Comparison of ENCODE assay signal across 8 mouse cellular contexts in genomic region chr4:154549497-154549896, GRCm38 (mm10).
A peak's percentile ranks its signal among the peaks of the same experiment; 100 is the strongest.
DNase-seq lines count a peak whose midpoint lies in the region; ATAC-seq and TF ChIP-seq lines count a peak whose summit lies in the region.

No protein-coding gene starts in this region.

- H3K27ac ChIP-seq in heart, postnatal 0 days (ENCODE audit: low read depth), result no peak overlapping the region
- H3K27ac ChIP-seq in embryonic facial prominence, embryonic 11.5 days (replicated peaks; ENCODE audit: low read depth, low read length), result no peak overlapping the region
- peak overlapping the region; percentile 77 for H3K27ac ChIP-seq in forebrain, postnatal 0 days (ENCODE audit: low read depth, low read length)
- peak overlapping the region; percentile 84 for H3K27ac ChIP-seq in midbrain, embryonic 10.5 days (replicated peaks)

- H3K4me2 ChIP-seq in heart, postnatal 0 days (ENCODE audit: low read depth, low read length), result peak overlapping the region; percentile 50
- no peak overlapping the region for H3K4me2 ChIP-seq in embryonic facial prominence, embryonic 11.5 days (ENCODE audit: low read depth, low read length)
- H3K4me2 ChIP-seq in forebrain, postnatal 0 days (ENCODE audit: low read depth), result peak overlapping the region; percentile 38

- no peak for DNase-seq in heart, postnatal 0 days (ENCODE audit: low spot score)
- no peak for DNase-seq in heart, postnatal 4 days
- no peak for DNase-seq in embryonic facial prominence, embryonic 11.5 days (ENCODE audit: low spot score)
- DNase-seq in forebrain, postnatal 0 days, result no peak
- DNase-seq in midbrain, embryonic 10.5 days (ENCODE audit: low spot score), result peak; percentile 39
- DNase-seq in urinary bladder, postnatal 25 days (ENCODE audit: low spot score), result no peak
- DNase-seq in urinary bladder, postnatal 10 days (ENCODE audit: low spot score), result no peak
- DNase-seq in layer of hippocampus, adult 9-11 months, result no peak

- 0 out of 2 replicates have a peak overlapping the region, but pooled peaks have one; percentile 34 for H3K9ac ChIP-seq in heart, postnatal 0 days (replicated peaks; ENCODE audit: low read depth, low read length)
- peak overlapping the region; percentile 26 for H3K9ac ChIP-seq in embryonic facial prominence, embryonic 11.5 days (replicated peaks; ENCODE audit: low read length)
- H3K9ac ChIP-seq in forebrain, postnatal 0 days, result peak overlapping the region; percentile 25; the same call in 1 of the 2 replicates

- H3K4me3 ChIP-seq in heart, postnatal 0 days (ENCODE audit: low read depth, low read length), result no peak overlapping the region; the same call in 1 of the 2 replicates
- H3K4me3 ChIP-seq in embryonic facial prominence, embryonic 11.5 days (ENCODE audit: low read depth, low read length), result no peak overlapping the region
- H3K4me3 ChIP-seq in forebrain, postnatal 0 days (ENCODE audit: low read depth, low read length), result no peak overlapping the region
- peak overlapping the region; percentile 41 for H3K4me3 ChIP-seq in midbrain, embryonic 10.5 days

- 79% methylated on average over 11 of the region's 11 CpGs for WGBS in heart, postnatal 0 days
- WGBS in embryonic facial prominence, embryonic 11.5 days, result 49% methylated on average over 11 of the region's 11 CpGs
- 20% methylated on average over 11 of the region's 11 CpGs for WGBS in forebrain, postnatal 0 days
- WGBS in midbrain, embryonic 10.5 days, result 28% methylated on average over 11 of the region's 11 CpGs

- no peaks in the 10 kb centered on the region for H3K36me3 ChIP-seq in heart, postnatal 0 days (replicated peaks; ENCODE audit: control insufficient read depth, insufficient read depth, low read length)
- no peaks in the 10 kb centered on the region for H3K36me3 ChIP-seq in embryonic facial prominence, embryonic 11.5 days (replicated peaks; ENCODE audit: control insufficient read depth, insufficient read depth, low read depth, low read length)
- H3K36me3 ChIP-seq in forebrain, postnatal 0 days (ENCODE audit: insufficient read depth), result no peaks in the 10 kb centered on the region
- H3K36me3 ChIP-seq in midbrain, embryonic 10.5 days, result no peaks in the 10 kb centered on the region

- no peaks in the 10 kb centered on the region for H3K27me3 ChIP-seq in heart, postnatal 0 days (ENCODE audit: control insufficient read depth, insufficient read depth, low read length)
- no peaks in the 10 kb centered on the region for H3K27me3 ChIP-seq in embryonic facial prominence, embryonic 11.5 days (ENCODE audit: control insufficient read depth, insufficient read depth, low read length)
- no peaks in the 10 kb centered on the region; the same call in 1 of the 2 replicates for H3K27me3 ChIP-seq in forebrain, postnatal 0 days (ENCODE audit: insufficient read depth, low read length)
- peaks cover 98% of the 10 kb centered on the region for H3K27me3 ChIP-seq in midbrain, embryonic 10.5 days (ENCODE audit: low read depth, poor library complexity, severe bottlenecking)

- H3K4me1 ChIP-seq in heart, postnatal 0 days (ENCODE audit: control insufficient read depth, insufficient read depth), result peaks cover 9% of the 10 kb centered on the region
- H3K4me1 ChIP-seq in embryonic facial prominence, embryonic 11.5 days (ENCODE audit: control insufficient read depth, insufficient read depth, low read length), result peaks cover 2% of the 10 kb centered on the region
- peaks cover 6% of the 10 kb centered on the region for H3K4me1 ChIP-seq in forebrain, postnatal 0 days (ENCODE audit: insufficient read depth)
- H3K4me1 ChIP-seq in midbrain, embryonic 10.5 days, result peaks cover 89% of the 10 kb centered on the region

- no peak for ATAC-seq in heart, postnatal 0 days (ENCODE audit: insufficient read depth, low read depth)
- ATAC-seq in embryonic facial prominence, embryonic 11.5 days (replicated peaks; ENCODE audit: insufficient number of reproducible peaks, low FRiP score, low TSS enrichment, low read depth), result no peak
- ATAC-seq in forebrain, postnatal 0 days, result peak; percentile 44

- H3K9me3 ChIP-seq in heart, postnatal 0 days (replicated peaks; ENCODE audit: control insufficient read depth, low read length), result no peaks in the 10 kb centered on the region
- no peaks in the 10 kb centered on the region for H3K9me3 ChIP-seq in embryonic facial prominence, embryonic 11.5 days (replicated peaks; ENCODE audit: control insufficient read depth, low read length)
- H3K9me3 ChIP-seq in forebrain, postnatal 0 days (ENCODE audit: low read length), result no peaks in the 10 kb centered on the region
- H3K9me3 ChIP-seq in midbrain, embryonic 10.5 days (replicated peaks), result no peaks in the 10 kb centered on the region

- no peak for TF ChIP-seq EP300 in heart, postnatal 0 days (IDR thresholded peaks at IDR 0.05; ENCODE audit: low read depth)

- no peak for TF ChIP-seq CTCF in heart, postnatal 0 days (IDR thresholded peaks at IDR 0.05; ENCODE audit: low read depth)
- TF ChIP-seq CTCF in forebrain, postnatal 0 days (IDR thresholded peaks at IDR 0.05; ENCODE audit: low read depth), result no peak

Comparison
In these comparisons a context has a peak if more than half of its experiments do, and no peak if none do; other contexts are left out.
1. H3K27ac ChIP-seq: peak in forebrain, postnatal 0 days (single experiment) and midbrain, embryonic 10.5 days (single experiment); none in heart, postnatal 0 days (single experiment) and embryonic facial prominence, embryonic 11.5 days (single experiment).
2. Peak in every context shown above with its lines, with median percentiles within 50 percentile points of each other: H3K9ac ChIP-seq.